Mouse (Mus musculus) stomach, embryonic 15.5 days (tissue): Measurements from ENCODE around the gene Mbip. TPM values are rescaled to one million over a fixed set of nuclear protein-coding genes. Genes with fewer than 3 reads are reported as not detected.

ENCODE experiments used
- ATAC-seq: fragments of 200-750 bp; cut with Nextera tagmentation; 2 replicates; pipeline ENCODE4 v1.8.0; 2017; ENCODE audit warnings: low read depth, moderate number of reproducible peaks, moderate TSS enrichment; ENCODE audit not compliant: insufficient read depth, low FRiP score
- H3K27ac ChIP-seq: fragments of 300-500 bp; sonication (generic); 2 replicates; pipeline ENCODE4 v1.5.1; 2015; ENCODE audit warnings: mild to moderate bottlenecking, inconsistent platforms
- H3K27me3 ChIP-seq: fragments of 300-500 bp; sonication (generic); replicated peaks from 2 replicates; pipeline ENCODE4 v1.6.1; 2015; ENCODE audit warnings: inconsistent platforms
- H3K36me3 ChIP-seq: fragments of 300-500 bp; sonication (generic); 2 replicates; pipeline ENCODE4 v1.6.1; 2015; ENCODE audit warnings: inconsistent platforms
- H3K4me1 ChIP-seq: fragments of 300-500 bp; sonication (generic); 2 replicates; pipeline ENCODE4 v1.6.1; 2015; ENCODE audit warnings: inconsistent platforms
- H3K4me2 ChIP-seq: fragments of 300-500 bp; sonication (generic); 2 replicates; pipeline ENCODE4 v1.6.1; 2015; ENCODE audit warnings: mild to moderate bottlenecking, inconsistent platforms
- H3K4me3 ChIP-seq: fragments of 300-500 bp; sonication (generic); replicated peaks from 2 replicates; pipeline ENCODE4 v1.5.1; 2015; ENCODE audit warnings: inconsistent platforms
- H3K9ac ChIP-seq: fragments of 300-500 bp; sonication (generic); 2 replicates; pipeline ENCODE4 v1.6.1; 2015; ENCODE audit warnings: inconsistent platforms
- H3K9me3 ChIP-seq: fragments of 300-500 bp; sonication (generic); 2 replicates; pipeline ENCODE4 v1.6.1; 2016; ENCODE audit warnings: inconsistent platforms
- WGBS: fragments of 180-500 bp; shearing (Covaris S2); methylation state at CpG from one replicate; pipeline ENCODE4 v1.1.7; 2015; 5-methylcytosine and 5-hydroxymethylcytosine counted together
- polyA plus RNA-seq: library from polyadenylated mRNA; unstranded; fragments of >200 nt; fragmentation: Nextera tagmentation; extraction: Ambion mirVana; gene quantifications from 2 replicates; pipeline ENCODE4 v1.2.1, GENCODE M21; 2015

Mbip gene
- polyA plus RNA-seq, 1 experiment from 2014 or later, result 36.0 TPM

GRCm38 (mm10) chr12:56284210-56284609, 61.5 kb downstream of the Mbip start:
- WGBS, result 62% methylated on average over 2 of the region's 2 CpGs
- H3K9me3 ChIP-seq, result no peaks in the 10 kb centered on the region

GRCm38 (mm10) chr12:56281649-56282048, 64.0 kb downstream of the Mbip start:
- Histone ChIP-seq H3K36me3 (no peaks in the 10 kb centered on the region), H3K4me1 (no peaks in the 10 kb centered on the region), H3K27ac (no peak overlapping the region), H3K4me3 (no peak overlapping the region), H3K9me3 (no peaks in the 10 kb centered on the region), H3K4me2 (no peak overlapping the region), H3K27me3 (no peaks in the 10 kb centered on the region), H3K9ac (no peak overlapping the region)
- WGBS, result 79% methylated on average over 3 of the region's 3 CpGs
- no peak for ATAC-seq

More at GRCm38 (mm10) chr12:56284210-56284609, 61.5 kb downstream of the Mbip start:
- H3K36me3 ChIP-seq, result no peaks in the 10 kb centered on the region
- H3K9ac ChIP-seq, result no peak overlapping the region
- no peak overlapping the region for H3K27ac ChIP-seq
- H3K4me3 ChIP-seq, result no peak overlapping the region
- H3K27me3 ChIP-seq, result no peaks in the 10 kb centered on the region
- no peak overlapping the region for H3K4me2 ChIP-seq
- no peak for ATAC-seq
- H3K4me1 ChIP-seq, result no peaks in the 10 kb centered on the region

Other genes with a start within 250 kb of the Mbip start
- gene Nkx2-1, start 191.0 kb upstream of the Mbip start, polyA plus RNA-seq, result 0.08 and 0.12 TPM in 2 replicates